In the genomic region with DNA sequence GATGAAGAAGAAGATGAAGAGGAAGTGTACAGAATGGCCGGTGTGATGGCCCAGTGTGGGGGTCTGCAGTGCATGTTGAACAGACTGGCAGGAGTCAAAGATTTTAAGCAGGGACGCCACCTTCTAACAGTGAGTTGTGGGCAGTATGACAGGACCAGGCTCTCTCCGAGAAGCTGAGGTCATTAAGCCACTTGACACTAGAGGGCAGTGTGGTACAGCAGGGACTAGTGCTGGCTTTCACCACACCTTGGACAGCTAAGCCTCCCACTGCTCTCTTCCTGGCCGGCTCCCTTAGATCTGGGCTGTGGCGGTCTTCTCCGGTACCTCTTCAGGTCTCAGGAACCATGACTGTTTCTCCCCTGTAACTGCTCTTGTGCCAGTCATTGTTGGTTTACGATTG, we compare ENCODE assay signal across 8 mouse cellular contexts.
DNase-seq lines count a peak whose midpoint lies in the region; ATAC-seq and TF ChIP-seq lines count a peak whose summit lies in the region.

No protein-coding gene starts in this region.

- H3K9ac ChIP-seq in hindbrain, postnatal 0 days (replicated peaks; ENCODE audit: low read length): no peak overlapping the region

- peak; percentile 96 for TF ChIP-seq CTCF in hindbrain, postnatal 0 days (IDR thresholded peaks at IDR 0.05; ENCODE audit: low read depth)

- peaks cover 95% of the 10 kb centered on the region for H3K36me3 ChIP-seq in hindbrain, postnatal 0 days (ENCODE audit: insufficient read depth, low read length)

- H3K4me1 ChIP-seq in hindbrain, postnatal 0 days (ENCODE audit: insufficient read depth, low read length): no peaks in the 10 kb centered on the region

- H3K9me3 ChIP-seq in hindbrain, postnatal 0 days (ENCODE audit: low read length): no peaks in the 10 kb centered on the region

- H3K4me2 ChIP-seq in hindbrain, postnatal 0 days (ENCODE audit: low read depth, low read length): no peak overlapping the region

- WGBS in hindbrain, postnatal 0 days: 40% methylated on average over 7 of the region's 7 CpGs

- peak; percentile 78 for ATAC-seq in hindbrain, postnatal 0 days

- DNase-seq in WW6 (ENCODE audit: low read depth, low spot score): peak; percentile 31
- peak; percentile 95 to 97 for DNase-seq in cerebellum, postnatal 10 days
- DNase-seq in gastrocnemius, adult 18-20 months (ENCODE audit: low spot score): peak; percentile 88
- peak; percentile 88 for DNase-seq in hindbrain, postnatal 0 days (ENCODE audit: low spot score)
- DNase-seq in layer of hippocampus, postnatal 36 days: peak; percentile 67 to 71
- DNase-seq in lung, postnatal 36 days: peak; percentile 89
- peak; percentile 83 for DNase-seq in right cerebral cortex, adult 18-20 months
- DNase-seq in urinary bladder, postnatal 10 days (ENCODE audit: low spot score): peak; percentile 40

- H3K27ac ChIP-seq in hindbrain, postnatal 0 days: no peak overlapping the region

- no peak overlapping the region for H3K4me3 ChIP-seq in hindbrain, postnatal 0 days (ENCODE audit: low read length)

- H3K27me3 ChIP-seq in hindbrain, postnatal 0 days (ENCODE audit: insufficient read depth, low read length): no peaks in the 10 kb centered on the region

Comparison
In these comparisons a context has a peak if more than half of its experiments do, and no peak if none do; other contexts are left out.
1. DNase-seq: peak in every context shown above with its lines; median percentile 96 in cerebellum, postnatal 10 days; 89 in lung, postnatal 36 days; 88 in gastrocnemius, adult 18-20 months; 88 in hindbrain, postnatal 0 days; 83 in right cerebral cortex, adult 18-20 months; 69 in layer of hippocampus, postnatal 36 days; 40 in urinary bladder, postnatal 10 days; 31 in WW6.